Mouse (Mus musculus): Measurements from ENCODE around the gene Gm11983. TPM values are rescaled to one million over a fixed set of nuclear protein-coding genes. Genes with fewer than 3 reads are reported as not detected.
"Not testable (repeated sequence)": the region's sequence is repeated elsewhere in the genome, so short reads cannot be mapped to it uniquely, and the experiment has no call there.

Gene Gm11983
- total and polyA plus RNA-seq, 2 experiments, result not detected

GRCm38 (mm10) chr11:6862185-6862584 lies 24.7 kb upstream of the Gm11983 start:
- Histone ChIP-seq H3K4me1 (ENCODE audit: control insufficient read depth, insufficient read depth, low read length) (no peaks in the 10 kb centered on the region), H3K27me3 (ENCODE audit: control insufficient read depth, insufficient read depth, low read length) (no peaks in the 10 kb centered on the region), H3K27ac (replicated peaks; ENCODE audit: insufficient read depth, low read depth, low read length) (no peak overlapping the region), H3K79me2 (ENCODE audit: control insufficient read depth, insufficient read depth, low read length) (no peaks in the 10 kb centered on the region), H3K9ac (ENCODE audit: low read depth, low read length) (no peak overlapping the region), H3K4me3 (ENCODE audit: insufficient read depth, low read depth, low read length) (no peak overlapping the region), H3K36me3 (ENCODE audit: control insufficient read depth, insufficient read depth, low read length) (no peaks in the 10 kb centered on the region)
- WGBS, result 79% methylated on average over 3 of the region's 3 CpGs
- TF ChIP-seq CTCF (IDR thresholded peaks at IDR 0.05; ENCODE audit: low read depth, low read length), result no peak
- no peak for TF ChIP-seq POLR2A (IDR thresholded peaks at IDR 0.05; ENCODE audit: extremely low read depth, insufficient read depth, low read length)
- no peak for DNase-seq (ENCODE audit: extremely low read depth, low read depth, low spot score)

- no peaks in the 10 kb centered on the region for H3K4me1 ChIP-seq (ENCODE audit: control insufficient read depth, insufficient read depth, low read length)
- no peak overlapping the region for H3K27ac ChIP-seq (replicated peaks; ENCODE audit: insufficient read depth, low read depth, low read length)
- TF ChIP-seq CTCF (IDR thresholded peaks at IDR 0.05; ENCODE audit: low read depth, low read length), result no peak
- no peak for DNase-seq (ENCODE audit: extremely low read depth, low read depth, low spot score)
- no peak overlapping the region for H3K4me3 ChIP-seq (ENCODE audit: insufficient read depth, low read depth, low read length)
- no peak overlapping the region for H3K9ac ChIP-seq (ENCODE audit: low read depth, low read length)
- no peaks in the 10 kb centered on the region for H3K27me3 ChIP-seq (ENCODE audit: control insufficient read depth, insufficient read depth, low read length)
- no peaks in the 10 kb centered on the region for H3K79me2 ChIP-seq (ENCODE audit: control insufficient read depth, insufficient read depth, low read length)
- no peaks in the 10 kb centered on the region for H3K36me3 ChIP-seq (ENCODE audit: control insufficient read depth, insufficient read depth, low read length)
- WGBS, result 66% methylated on average over 11 of the region's 11 CpGs
Observed at GRCm38 (mm10) chr11:6859898-6860858, 22.7 kb upstream of the Gm11983 start.

- 90% methylated on average over 8 of the region's 8 CpGs for WGBS
- H3K4me3 ChIP-seq (ENCODE audit: insufficient read depth, low read depth, low read length), result no peak overlapping the region
- H3K9ac ChIP-seq (ENCODE audit: low read depth, low read length), result no peak overlapping the region
- H3K27me3 ChIP-seq (ENCODE audit: control insufficient read depth, insufficient read depth, low read length), result no peaks in the 10 kb centered on the region
- H3K36me3 ChIP-seq (ENCODE audit: control insufficient read depth, insufficient read depth, low read length), result no peaks in the 10 kb centered on the region
- no peak for TF ChIP-seq CTCF (IDR thresholded peaks at IDR 0.05; ENCODE audit: low read depth, low read length)
- TF ChIP-seq POLR2A (IDR thresholded peaks at IDR 0.05; ENCODE audit: extremely low read depth, insufficient read depth, low read length), result no peak
- DNase-seq (ENCODE audit: extremely low read depth, low read depth, low spot score), result no peak
- no peak overlapping the region for H3K27ac ChIP-seq (replicated peaks; ENCODE audit: insufficient read depth, low read depth, low read length)
- H3K79me2 ChIP-seq (ENCODE audit: control insufficient read depth, insufficient read depth, low read length), result no peaks in the 10 kb centered on the region
- H3K4me1 ChIP-seq (ENCODE audit: control insufficient read depth, insufficient read depth, low read length), result no peaks in the 10 kb centered on the region
Observed at GRCm38 (mm10) chr11:6859096-6859495, 21.6 kb upstream of the Gm11983 start.

DNA sequence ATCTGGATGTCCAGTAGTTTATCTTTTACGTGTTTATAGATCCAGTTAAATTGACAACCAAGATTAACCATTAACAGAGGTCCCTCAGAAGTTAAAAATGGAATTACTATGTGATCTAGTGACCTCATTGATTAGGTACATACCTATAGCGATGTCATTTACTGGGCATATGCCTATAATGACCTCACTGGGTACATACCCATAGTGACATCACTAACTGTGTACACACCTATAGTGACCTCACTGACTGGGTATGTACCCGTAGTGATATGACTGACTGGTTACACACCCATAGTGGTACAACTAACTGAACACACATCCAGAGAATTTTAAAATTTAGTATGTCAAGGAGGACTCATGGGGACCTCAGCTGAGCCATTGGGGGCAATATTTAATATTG lies 18.5 kb upstream of the Gm11983 start:
- no peaks in the 10 kb centered on the region for H3K79me2 ChIP-seq (ENCODE audit: control insufficient read depth, insufficient read depth, low read length)
- no peak overlapping the region for H3K9ac ChIP-seq (ENCODE audit: low read depth, low read length)
- no peaks in the 10 kb centered on the region for H3K27me3 ChIP-seq (ENCODE audit: control insufficient read depth, insufficient read depth, low read length)
- H3K4me1 ChIP-seq (ENCODE audit: control insufficient read depth, insufficient read depth, low read length), result no peaks in the 10 kb centered on the region
- no peaks in the 10 kb centered on the region for H3K36me3 ChIP-seq (ENCODE audit: control insufficient read depth, insufficient read depth, low read length)
- no peak for DNase-seq (ENCODE audit: extremely low read depth, low read depth, low spot score)
- TF ChIP-seq POLR2A (IDR thresholded peaks at IDR 0.05; ENCODE audit: extremely low read depth, insufficient read depth, low read length), result no peak
- TF ChIP-seq CTCF (IDR thresholded peaks at IDR 0.05; ENCODE audit: low read depth, low read length), result no peak
- no peak overlapping the region for H3K27ac ChIP-seq (replicated peaks; ENCODE audit: insufficient read depth, low read depth, low read length)
- 19% methylated on average over 3 of the region's 3 CpGs for WGBS
- H3K4me3 ChIP-seq (ENCODE audit: insufficient read depth, low read depth, low read length), result no peak overlapping the region

DNA sequence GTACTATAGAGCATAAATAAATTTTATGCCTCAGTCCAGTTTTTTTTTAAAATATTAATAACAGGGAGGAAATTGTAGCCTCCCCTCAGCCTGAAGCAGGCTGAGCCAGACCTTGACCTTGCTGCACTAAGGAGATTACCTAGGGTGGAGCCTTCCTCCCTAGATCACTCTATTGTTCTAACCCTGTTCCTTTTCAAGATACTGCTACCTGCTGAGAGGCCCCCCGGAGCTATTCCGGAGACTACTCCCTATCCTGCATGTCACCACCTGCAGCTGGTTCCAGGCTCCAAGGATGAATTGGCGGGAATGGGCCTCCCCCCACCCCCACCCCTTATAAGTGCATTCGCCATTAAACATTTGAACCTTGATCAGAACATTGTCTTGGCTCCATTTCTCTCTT lies 15.9 kb upstream of the Gm11983 start:
- H3K36me3 ChIP-seq (ENCODE audit: control insufficient read depth, insufficient read depth, low read length); DNase-seq (ENCODE audit: extremely low read depth, low read depth, low spot score); H3K27ac ChIP-seq (replicated peaks; ENCODE audit: insufficient read depth, low read depth, low read length); H3K9ac ChIP-seq (ENCODE audit: low read depth, low read length); H3K4me1 ChIP-seq (ENCODE audit: control insufficient read depth, insufficient read depth, low read length); H3K4me3 ChIP-seq (ENCODE audit: insufficient read depth, low read depth, low read length); H3K27me3 ChIP-seq (ENCODE audit: control insufficient read depth, insufficient read depth, low read length); H3K79me2 ChIP-seq (ENCODE audit: control insufficient read depth, insufficient read depth, low read length): not testable (repeated sequence)
- WGBS, result 76% methylated on average over 4 of the region's 4 CpGs

- no peak overlapping the region for H3K9ac ChIP-seq (ENCODE audit: low read depth, low read length)
- H3K4me1 ChIP-seq (ENCODE audit: control insufficient read depth, insufficient read depth, low read length), result no peaks in the 10 kb centered on the region
- no peak for DNase-seq (ENCODE audit: extremely low read depth, low read depth, low spot score)
- no peaks in the 10 kb centered on the region for H3K79me2 ChIP-seq (ENCODE audit: control insufficient read depth, insufficient read depth, low read length)
- TF ChIP-seq CTCF (IDR thresholded peaks at IDR 0.05; ENCODE audit: low read depth, low read length) (no peak), POLR2A (IDR thresholded peaks at IDR 0.05; ENCODE audit: extremely low read depth, insufficient read depth, low read length) (no peak)
- no peak overlapping the region for H3K4me3 ChIP-seq (ENCODE audit: insufficient read depth, low read depth, low read length)
- H3K27me3 ChIP-seq (ENCODE audit: control insufficient read depth, insufficient read depth, low read length), result no peaks in the 10 kb centered on the region
- H3K27ac ChIP-seq (replicated peaks; ENCODE audit: insufficient read depth, low read depth, low read length), result no peak overlapping the region
- WGBS, result 73% methylated on average over 2 of the region's 2 CpGs
- H3K36me3 ChIP-seq (ENCODE audit: control insufficient read depth, insufficient read depth, low read length), result no peaks in the 10 kb centered on the region
Observed at GRCm38 (mm10) chr11:6843831-6844230, 6.4 kb upstream of the Gm11983 start.

All from liver, adult 2 months (tissue).